Mouse (Mus musculus) liver, embryonic 16.5 days (tissue): ENCODE measurements at regions not wholly inside any gene's neighbourhood (a gene's known extent, or its start where the extent isn't known, plus 50 kb on each side); places are given as distances from the start of the nearest gene placed in this dataset.

Experiments
- ATAC-seq: fragments of 200-750 bp; cut with Nextera tagmentation; 2 replicates; pipeline ENCODE4 v1.8.0; 2017; ENCODE audit warnings: low read depth, mild to moderate bottlenecking, moderate number of reproducible peaks, moderate library complexity
- H3K27ac ChIP-seq: fragments of 300-500 bp; sonication (generic); 2 replicates; pipeline ENCODE4 v1.5.1; 2014; ENCODE audit warnings: mild to moderate bottlenecking, low read length
- H3K27me3 ChIP-seq: fragments of 300-500 bp; sonication (generic); 2 replicates; pipeline ENCODE4 v1.6.1; 2014; ENCODE audit warnings: low read depth, low read length, mixed read lengths; ENCODE audit not compliant: control insufficient read depth, insufficient read depth
- H3K36me3 ChIP-seq: fragments of 300-500 bp; sonication (generic); 2 replicates; pipeline ENCODE4 v1.6.1; 2014; ENCODE audit warnings: mild to moderate bottlenecking; ENCODE audit not compliant: control insufficient read depth, insufficient read depth
- H3K4me1 ChIP-seq: fragments of 300-500 bp; sonication (generic); 2 replicates; pipeline ENCODE4 v1.6.1; 2014; ENCODE audit warnings: low read depth, low read length, mixed read lengths; ENCODE audit not compliant: control insufficient read depth
- H3K4me2 ChIP-seq: fragments of 300-500 bp; sonication (generic); 2 replicates; pipeline ENCODE4 v1.6.1; 2014; ENCODE audit warnings: low read depth, low read length, mixed read lengths
- H3K4me3 ChIP-seq: fragments of 300-500 bp; sonication (generic); 2 replicates; pipeline ENCODE4 v1.5.1; 2014; ENCODE audit warnings: low read depth, mild to moderate bottlenecking, low read length
- H3K9ac ChIP-seq: fragments of 300-500 bp; sonication (generic); 2 replicates; pipeline ENCODE4 v1.6.1; 2014; ENCODE audit warnings: low read depth, low read length
- H3K9me3 ChIP-seq: fragments of 300-500 bp; sonication (generic); replicated peaks from 2 replicates; pipeline ENCODE4 v1.6.1; 2016; ENCODE audit warnings: low read length; ENCODE audit not compliant: control insufficient read depth
- WGBS: fragments of 180-500 bp; shearing (Covaris S2); extraction: QIAGEN DNeasy Blood & Tissue Kit; methylation state at CpG from one replicate; pipeline ENCODE4 v1.1.7; 2014; ENCODE audit not compliant: insufficient replicate concordance; 5-methylcytosine and 5-hydroxymethylcytosine counted together

GRCm38 (mm10) chr13:101485823-101486222, 282.2 kb downstream of the Pik3r1 start:
- H3K4me3 ChIP-seq = no peak overlapping the region
- no peaks in the 10 kb centered on the region for H3K36me3 ChIP-seq
- WGBS = 78% methylated on average over 7 of the region's 7 CpGs
- H3K9me3 ChIP-seq = no peaks in the 10 kb centered on the region
- H3K9ac ChIP-seq = no peak overlapping the region
- H3K27ac ChIP-seq = no peak overlapping the region
- no peak for ATAC-seq
- no peaks in the 10 kb centered on the region for H3K4me1 ChIP-seq
- H3K27me3 ChIP-seq = no peaks in the 10 kb centered on the region
- H3K4me2 ChIP-seq = no peak overlapping the region

GRCm38 (mm10) chr13:101483816-101484215, 284.2 kb downstream of the Pik3r1 start:
- H3K27me3 ChIP-seq = no peaks in the 10 kb centered on the region
- no peak for ATAC-seq
- no peak overlapping the region for H3K27ac ChIP-seq
- H3K4me3 ChIP-seq = no peak overlapping the region
- no peak overlapping the region for H3K4me2 ChIP-seq
- H3K36me3 ChIP-seq = no peaks in the 10 kb centered on the region
- H3K4me1 ChIP-seq = no peaks in the 10 kb centered on the region
- no peak overlapping the region for H3K9ac ChIP-seq
- 54% methylated on average over 3 of the region's 3 CpGs for WGBS
- no peaks in the 10 kb centered on the region for H3K9me3 ChIP-seq

- no peak overlapping the region for H3K4me2 ChIP-seq
- no peaks in the 10 kb centered on the region for H3K36me3 ChIP-seq
- no peak for ATAC-seq
- H3K27me3 ChIP-seq = no peaks in the 10 kb centered on the region
- H3K27ac ChIP-seq = no peak overlapping the region
- H3K4me3 ChIP-seq = no peak overlapping the region
- no peak overlapping the region for H3K9ac ChIP-seq
- 68% methylated on average over 6 of the region's 6 CpGs for WGBS
- H3K4me1 ChIP-seq = no peaks in the 10 kb centered on the region
- H3K9me3 ChIP-seq = no peaks in the 10 kb centered on the region
These were observed 286.3 kb downstream of the Pik3r1 start for GRCm38 (mm10) chr13:101481551-101482184.

- H3K4me2 ChIP-seq = no peak overlapping the region
- no peak overlapping the region for H3K27ac ChIP-seq
- H3K9ac ChIP-seq = no peak overlapping the region
- no peaks in the 10 kb centered on the region for H3K36me3 ChIP-seq
- no peaks in the 10 kb centered on the region for H3K9me3 ChIP-seq
- WGBS = 61% methylated on average over 2 of the region's 2 CpGs
- no peak overlapping the region for H3K4me3 ChIP-seq
- no peaks in the 10 kb centered on the region for H3K4me1 ChIP-seq
- no peaks in the 10 kb centered on the region for H3K27me3 ChIP-seq
- no peak for ATAC-seq
These were observed 288.7 kb downstream of the Pik3r1 start for GRCm38 (mm10) chr13:101479297-101479652.

- H3K4me2 ChIP-seq = no peak overlapping the region
- H3K9ac ChIP-seq = no peak overlapping the region
- H3K9me3 ChIP-seq = no peaks in the 10 kb centered on the region
- H3K36me3 ChIP-seq = no peaks in the 10 kb centered on the region
- no peak overlapping the region for H3K4me3 ChIP-seq
- H3K4me1 ChIP-seq = no peaks in the 10 kb centered on the region
- H3K27me3 ChIP-seq = no peaks in the 10 kb centered on the region
- no peak for ATAC-seq
- H3K27ac ChIP-seq = no peak overlapping the region
- WGBS = 47% methylated on average over 4 of the region's 4 CpGs
These were observed 289.3 kb downstream of the Pik3r1 start for GRCm38 (mm10) chr13:101478608-101479296.

GRCm38 (mm10) chr13:101473349-101473748, 294.7 kb downstream of the Pik3r1 start:
- no peaks in the 10 kb centered on the region for H3K27me3 ChIP-seq
- H3K4me3 ChIP-seq = no peak overlapping the region
- H3K9ac ChIP-seq = no peak overlapping the region
- no peak for ATAC-seq
- no peaks in the 10 kb centered on the region for H3K36me3 ChIP-seq
- H3K9me3 ChIP-seq = no peaks in the 10 kb centered on the region
- no peak overlapping the region for H3K27ac ChIP-seq
- no peak overlapping the region for H3K4me2 ChIP-seq
- no peaks in the 10 kb centered on the region for H3K4me1 ChIP-seq
- WGBS = 72% methylated on average over 8 of the region's 8 CpGs

GRCm38 (mm10) chr13:101470560-101471247, 297.3 kb downstream of the Pik3r1 start:
- Histone ChIP-seq H3K9me3 (no peaks in the 10 kb centered on the region), H3K4me1 (no peaks in the 10 kb centered on the region), H3K4me3 (no peak overlapping the region), H3K27ac (no peak overlapping the region), H3K27me3 (no peaks in the 10 kb centered on the region), H3K9ac (no peak overlapping the region), H3K4me2 (no peak overlapping the region), H3K36me3 (no peaks in the 10 kb centered on the region)
- 71% methylated on average over 20 of the region's 20 CpGs for WGBS
- ATAC-seq = no peak

- no peak overlapping the region for H3K27ac ChIP-seq
- no peak overlapping the region for H3K4me2 ChIP-seq
- no peak overlapping the region for H3K4me3 ChIP-seq
- no peaks in the 10 kb centered on the region for H3K9me3 ChIP-seq
- H3K36me3 ChIP-seq = no peaks in the 10 kb centered on the region
- H3K27me3 ChIP-seq = no peaks in the 10 kb centered on the region
- 71% methylated on average over 3 of the region's 3 CpGs for WGBS
- no peak for ATAC-seq
- H3K9ac ChIP-seq = no peak overlapping the region
- H3K4me1 ChIP-seq = no peaks in the 10 kb centered on the region
These were observed 302.3 kb downstream of the Pik3r1 start for GRCm38 (mm10) chr13:101465748-101466127.
